Mouse (Mus musculus) stomach, embryonic 16.5 days (tissue): ENCODE data around the gene Necab3. TPM values are rescaled to one million over a fixed set of nuclear protein-coding genes. Genes with fewer than 3 reads are reported as not detected.

ENCODE experiments used
- ATAC-seq: fragments of 200-750 bp; cut with Nextera tagmentation; 2 replicates; pipeline ENCODE4 v1.8.0; 2017; ENCODE audit warnings: moderate number of reproducible peaks, moderate TSS enrichment; ENCODE audit not compliant: insufficient read depth, low FRiP score
- H3K27ac ChIP-seq: fragments of 300-500 bp; sonication (generic); 2 replicates; pipeline ENCODE4 v1.5.1; 2014; ENCODE audit warnings: low read length
- H3K27me3 ChIP-seq: fragments of 300-500 bp; sonication (generic); 2 replicates; pipeline ENCODE4 v1.6.1; 2014; ENCODE audit warnings: low read length, control low read depth, mixed read lengths; ENCODE audit not compliant: control insufficient read depth, insufficient read depth
- H3K36me3 ChIP-seq: fragments of 300-500 bp; sonication (generic); 2 replicates; pipeline ENCODE4 v1.6.1; 2014; ENCODE audit warnings: low read length; ENCODE audit not compliant: control insufficient read depth, insufficient read depth
- H3K4me1 ChIP-seq: fragments of 300-500 bp; sonication (generic); 2 replicates; pipeline ENCODE4 v1.6.1; 2014; ENCODE audit warnings: low read length, control low read depth, mixed read lengths; ENCODE audit not compliant: control insufficient read depth, insufficient read depth
- H3K4me2 ChIP-seq: fragments of 300-500 bp; sonication (generic); 2 replicates; pipeline ENCODE4 v1.6.1; 2014; ENCODE audit warnings: low read depth, low read length, mixed read lengths
- H3K4me3 ChIP-seq: fragments of 300-500 bp; sonication (generic); replicated peaks from 2 replicates; pipeline ENCODE4 v1.5.1; 2014; ENCODE audit warnings: mild to moderate bottlenecking, low read length
- H3K9ac ChIP-seq: fragments of 300-500 bp; sonication (generic); 2 replicates; pipeline ENCODE4 v1.6.1; 2014; ENCODE audit warnings: low read length
- H3K9me3 ChIP-seq: fragments of 300-500 bp; sonication (generic); replicated peaks from 2 replicates; pipeline ENCODE4 v1.6.1; 2016; ENCODE audit warnings: low read length, control low read depth; ENCODE audit not compliant: control insufficient read depth
- WGBS: fragments of 180-500 bp; shearing (Covaris S2); extraction: QIAGEN DNeasy Blood & Tissue Kit; methylation state at CpG from one replicate; pipeline ENCODE4 v1.1.7; 2014; 5-methylcytosine and 5-hydroxymethylcytosine counted together
- polyA plus RNA-seq: library from polyadenylated mRNA; unstranded; fragments of >200 nt; fragmentation: Nextera tagmentation; extraction: Ambion mirVana; gene quantifications from 2 replicates; pipeline ENCODE4 v1.2.1, GENCODE M21; 2015

Necab3 gene
- polyA plus RNA-seq, 1 experiment from 2014 or later = 1.7 TPM

DNA sequence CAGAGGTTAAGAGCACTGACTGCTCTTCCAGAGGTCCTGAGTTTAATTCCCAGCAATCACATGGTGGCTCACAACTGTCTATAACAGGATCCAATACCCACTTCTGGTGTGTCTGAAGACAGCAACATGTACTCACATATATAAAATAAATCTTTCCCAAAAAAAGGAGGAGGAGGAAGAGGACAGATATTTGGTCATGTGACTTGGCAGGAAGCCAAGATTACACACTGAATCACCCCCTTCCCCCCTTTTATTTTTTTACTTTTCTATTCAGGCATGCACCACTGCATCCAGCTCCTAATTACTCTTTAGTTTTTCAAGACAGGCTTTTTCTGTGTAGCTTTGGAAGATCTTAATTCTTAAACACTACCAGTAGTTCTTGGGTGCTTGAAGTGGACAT is 37.2 kb downstream of the Necab3 start:
- H3K36me3 ChIP-seq = peaks cover 21% of the 10 kb centered on the region
- no peaks in the 10 kb centered on the region for H3K27me3 ChIP-seq
- H3K4me1 ChIP-seq = no peaks in the 10 kb centered on the region
- H3K4me3 ChIP-seq = no peak overlapping the region
- no peaks in the 10 kb centered on the region for H3K9me3 ChIP-seq
- H3K4me2 ChIP-seq = no peak overlapping the region
- no peak overlapping the region for H3K9ac ChIP-seq
- ATAC-seq = no peak
- no peak overlapping the region for H3K27ac ChIP-seq

DNA sequence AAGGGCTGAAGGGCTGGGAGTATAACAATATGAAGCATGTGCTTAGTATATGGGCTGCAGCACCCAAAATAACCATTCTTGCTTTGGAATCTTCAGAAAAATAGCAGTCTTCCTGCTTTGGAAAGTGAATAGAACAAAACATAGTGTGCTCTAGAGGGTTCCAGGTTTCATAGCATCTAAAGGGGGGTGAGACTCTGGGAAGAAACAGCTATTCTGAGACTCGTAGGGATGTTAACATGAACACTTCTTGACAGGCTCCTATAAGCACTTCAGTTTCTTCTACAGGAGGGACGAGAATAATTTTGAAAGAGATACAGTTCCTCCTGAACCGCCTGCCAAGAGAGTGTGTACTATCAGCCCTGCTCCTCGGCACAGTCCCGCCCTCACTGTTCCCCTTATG is 41.3 kb downstream of the Necab3 start:
- Histone ChIP-seq H3K9ac (no peak overlapping the region), H3K36me3 (peaks cover 6% of the 10 kb centered on the region; the same call in 1 of the 2 replicates), H3K4me3 (no peak overlapping the region), H3K9me3 (no peaks in the 10 kb centered on the region), H3K27ac (no peak overlapping the region), H3K4me2 (no peak overlapping the region), H3K27me3 (no peaks in the 10 kb centered on the region), H3K4me1 (no peaks in the 10 kb centered on the region)
- 85% methylated on average over 5 of the region's 5 CpGs for WGBS
- ATAC-seq = no peak

DNA sequence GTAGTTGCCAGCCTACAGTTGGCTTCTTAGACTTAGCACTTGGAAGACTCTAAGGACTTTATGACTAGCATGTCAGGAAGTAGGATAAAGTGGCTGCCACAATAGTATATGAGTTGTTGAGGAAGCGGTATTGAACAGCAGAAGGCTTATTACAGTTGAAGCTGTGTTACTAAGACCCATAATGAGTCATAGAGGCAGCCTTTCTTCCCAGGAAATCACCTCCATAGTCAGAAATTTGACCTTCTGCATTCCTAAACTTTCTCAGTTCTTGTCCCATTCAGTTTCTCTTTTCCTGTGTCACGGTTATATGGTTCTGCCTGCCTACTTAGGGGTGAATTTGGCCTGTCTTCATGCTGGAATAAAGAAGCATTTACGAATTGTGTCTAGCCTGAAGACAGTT is 41.7 kb downstream of the Necab3 start:
- no peak overlapping the region for H3K9ac ChIP-seq
- no peak overlapping the region for H3K4me3 ChIP-seq
- no peaks in the 10 kb centered on the region for H3K27me3 ChIP-seq
- no peaks in the 10 kb centered on the region for H3K4me1 ChIP-seq
- no peaks in the 10 kb centered on the region for H3K9me3 ChIP-seq
- WGBS = 85% methylated on average over 3 of the region's 3 CpGs
- H3K36me3 ChIP-seq = peaks cover 6% of the 10 kb centered on the region; the same call in 1 of the 2 replicates
- H3K4me2 ChIP-seq = no peak overlapping the region
- H3K27ac ChIP-seq = no peak overlapping the region
- no peak for ATAC-seq

DNA sequence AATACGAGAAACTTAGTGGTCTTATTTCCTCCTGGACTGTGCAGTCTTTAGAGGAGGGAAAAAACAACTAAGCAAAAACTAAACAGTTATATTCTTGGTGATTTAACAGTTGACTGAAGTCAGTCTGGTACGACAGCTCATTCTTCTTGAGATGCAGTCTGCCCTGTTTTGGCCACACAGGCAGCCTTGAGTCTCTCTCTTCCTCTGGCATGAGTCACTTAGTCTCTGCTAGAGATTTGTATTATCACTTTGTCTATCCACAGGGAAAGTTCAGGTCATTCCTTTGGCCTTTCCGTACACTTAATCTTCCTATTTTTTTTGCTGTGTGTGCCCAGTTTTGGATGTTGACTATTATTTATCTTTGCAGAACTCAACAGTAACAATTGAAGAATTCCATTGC is 48.5 kb downstream of the Necab3 start:
- H3K4me2 ChIP-seq = no peak overlapping the region
- H3K27me3 ChIP-seq = no peaks in the 10 kb centered on the region
- no peaks in the 10 kb centered on the region for H3K9me3 ChIP-seq
- no peak overlapping the region for H3K27ac ChIP-seq
- no peak overlapping the region for H3K4me3 ChIP-seq
- H3K4me1 ChIP-seq = no peaks in the 10 kb centered on the region
- 90% methylated on average over 3 of the region's 3 CpGs for WGBS
- 0 out of 2 replicates have a peak, but pooled peaks cover 3% of the 10 kb centered on the region for H3K36me3 ChIP-seq
- ATAC-seq = no peak
- H3K9ac ChIP-seq = no peak overlapping the region

- H3K9ac ChIP-seq = no peak overlapping the region
- H3K27ac ChIP-seq = no peak overlapping the region
- H3K9me3 ChIP-seq = no peaks in the 10 kb centered on the region
- no peaks in the 10 kb centered on the region for H3K4me1 ChIP-seq
- H3K36me3 ChIP-seq = 0 out of 2 replicates have a peak, but pooled peaks cover 3% of the 10 kb centered on the region
- no peaks in the 10 kb centered on the region for H3K27me3 ChIP-seq
- 84% methylated on average over 4 of the region's 4 CpGs for WGBS
- no peak overlapping the region for H3K4me2 ChIP-seq
- no peak overlapping the region for H3K4me3 ChIP-seq
- ATAC-seq = no peak
These were observed 50.2 kb downstream of the Necab3 start for GRCm38 (mm10) chr2:154508450-154508849.

- H3K9me3 ChIP-seq = no peaks in the 10 kb centered on the region
- 72% methylated on average over 9 of the region's 9 CpGs for WGBS
- no peak for ATAC-seq
- no peak overlapping the region for H3K4me3 ChIP-seq
- H3K4me2 ChIP-seq = no peak overlapping the region
- H3K4me1 ChIP-seq = no peaks in the 10 kb centered on the region
- no peak overlapping the region for H3K27ac ChIP-seq
- no peaks in the 10 kb centered on the region for H3K27me3 ChIP-seq
- 0 out of 2 replicates have a peak, but pooled peaks cover 3% of the 10 kb centered on the region for H3K36me3 ChIP-seq
- H3K9ac ChIP-seq = no peak overlapping the region
These were observed 51.0 kb downstream of the Necab3 start for GRCm38 (mm10) chr2:154507566-154508283.

DNA sequence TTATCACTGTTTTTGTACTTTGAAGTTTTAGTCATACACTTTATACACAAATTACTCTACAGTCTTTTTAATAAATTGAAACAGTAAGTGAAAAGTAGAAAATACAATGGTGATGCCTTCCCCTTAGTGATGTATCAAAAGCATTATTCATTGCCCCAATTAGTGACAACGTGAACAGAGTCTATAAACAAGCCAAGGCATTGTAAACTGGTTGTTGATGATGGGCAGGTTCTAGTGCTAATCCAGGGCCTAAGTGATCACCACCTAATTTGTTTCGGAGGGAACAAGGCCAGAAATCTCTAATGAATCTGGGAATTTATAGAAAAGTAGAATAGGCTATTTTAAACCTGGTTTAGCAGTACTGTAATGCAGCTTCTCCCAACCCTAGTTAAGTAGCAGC is 51.6 kb downstream of the Necab3 start:
- no peak for ATAC-seq
- H3K27ac ChIP-seq = no peak overlapping the region
- 74% methylated on average over 2 of the region's 2 CpGs for WGBS
- no peaks in the 10 kb centered on the region for H3K9me3 ChIP-seq
- H3K36me3 ChIP-seq = 0 out of 2 replicates have a peak, but pooled peaks cover 3% of the 10 kb centered on the region
- H3K4me2 ChIP-seq = no peak overlapping the region
- no peaks in the 10 kb centered on the region for H3K27me3 ChIP-seq
- no peak overlapping the region for H3K4me3 ChIP-seq
- no peaks in the 10 kb centered on the region for H3K4me1 ChIP-seq
- H3K9ac ChIP-seq = no peak overlapping the region

DNA sequence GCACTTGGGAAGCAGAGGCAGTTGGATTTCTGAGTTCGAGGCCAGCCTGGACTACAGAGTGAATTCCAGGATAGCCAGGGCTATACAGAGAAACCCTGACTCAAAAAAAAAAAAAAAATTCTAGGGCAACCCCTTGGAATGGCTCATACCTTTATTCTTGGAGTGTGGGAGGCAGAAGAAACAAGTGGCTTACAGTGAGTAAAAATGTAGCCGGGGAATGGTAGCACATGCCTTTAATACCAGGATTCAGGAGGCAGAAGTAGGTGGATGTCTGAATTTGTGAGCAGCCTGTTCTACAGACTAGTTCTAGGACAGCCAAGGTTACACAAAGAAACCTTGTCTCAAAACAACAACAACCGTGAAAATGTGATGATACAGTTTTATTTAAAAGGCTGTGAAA is 57.9 kb downstream of the Necab3 start:
- H3K27me3 ChIP-seq = no peaks in the 10 kb centered on the region
- 0 out of 2 replicates have a peak, but pooled peaks cover 3% of the 10 kb centered on the region for H3K36me3 ChIP-seq
- WGBS = 89% methylated on average over 3 of the region's 3 CpGs
- no peaks in the 10 kb centered on the region for H3K9me3 ChIP-seq
- no peak overlapping the region for H3K4me3 ChIP-seq
- H3K27ac ChIP-seq = no peak overlapping the region
- H3K4me1 ChIP-seq = no peaks in the 10 kb centered on the region
- no peak for ATAC-seq
- no peak overlapping the region for H3K9ac ChIP-seq
- H3K4me2 ChIP-seq = no peak overlapping the region

DNA sequence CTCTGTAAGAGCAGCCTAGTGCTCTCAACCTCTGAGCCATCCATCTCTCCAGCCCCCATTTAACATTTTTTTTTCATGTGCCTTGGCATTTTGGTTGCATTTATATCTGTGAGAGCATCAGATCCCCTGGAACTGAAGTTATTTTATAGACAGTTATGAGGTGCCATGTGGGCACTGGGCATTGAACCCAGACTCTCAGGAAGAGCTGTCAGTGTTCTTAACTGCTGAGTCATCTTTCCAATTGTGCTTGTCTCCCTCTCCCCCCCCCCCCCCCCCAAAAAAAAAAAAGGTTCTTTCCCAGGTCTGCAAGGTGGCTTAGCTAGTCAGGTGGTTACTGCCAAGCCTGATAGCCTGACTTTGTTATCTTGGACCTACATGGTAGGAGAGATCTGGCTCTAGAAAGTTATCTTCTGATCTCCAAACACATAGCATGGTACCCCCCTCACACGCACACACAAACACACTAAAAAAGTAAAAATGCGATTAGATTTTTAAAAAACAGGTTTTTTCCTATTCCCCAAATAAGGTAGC is 58.9 kb downstream of the Necab3 start:
- H3K4me2 ChIP-seq = no peak overlapping the region
- H3K36me3 ChIP-seq = 0 out of 2 replicates have a peak, but pooled peaks cover 3% of the 10 kb centered on the region
- ATAC-seq = no peak
- H3K4me3 ChIP-seq = no peak overlapping the region
- H3K9ac ChIP-seq = no peak overlapping the region
- 85% methylated on average over 2 of the region's 2 CpGs for WGBS
- H3K27ac ChIP-seq = no peak overlapping the region
- no peaks in the 10 kb centered on the region for H3K27me3 ChIP-seq
- no peaks in the 10 kb centered on the region for H3K4me1 ChIP-seq
- no peaks in the 10 kb centered on the region for H3K9me3 ChIP-seq
